Mouse (Mus musculus): ENCODE measurements around the gene Zbtb8os.

The Zbtb8os gene

DNA sequence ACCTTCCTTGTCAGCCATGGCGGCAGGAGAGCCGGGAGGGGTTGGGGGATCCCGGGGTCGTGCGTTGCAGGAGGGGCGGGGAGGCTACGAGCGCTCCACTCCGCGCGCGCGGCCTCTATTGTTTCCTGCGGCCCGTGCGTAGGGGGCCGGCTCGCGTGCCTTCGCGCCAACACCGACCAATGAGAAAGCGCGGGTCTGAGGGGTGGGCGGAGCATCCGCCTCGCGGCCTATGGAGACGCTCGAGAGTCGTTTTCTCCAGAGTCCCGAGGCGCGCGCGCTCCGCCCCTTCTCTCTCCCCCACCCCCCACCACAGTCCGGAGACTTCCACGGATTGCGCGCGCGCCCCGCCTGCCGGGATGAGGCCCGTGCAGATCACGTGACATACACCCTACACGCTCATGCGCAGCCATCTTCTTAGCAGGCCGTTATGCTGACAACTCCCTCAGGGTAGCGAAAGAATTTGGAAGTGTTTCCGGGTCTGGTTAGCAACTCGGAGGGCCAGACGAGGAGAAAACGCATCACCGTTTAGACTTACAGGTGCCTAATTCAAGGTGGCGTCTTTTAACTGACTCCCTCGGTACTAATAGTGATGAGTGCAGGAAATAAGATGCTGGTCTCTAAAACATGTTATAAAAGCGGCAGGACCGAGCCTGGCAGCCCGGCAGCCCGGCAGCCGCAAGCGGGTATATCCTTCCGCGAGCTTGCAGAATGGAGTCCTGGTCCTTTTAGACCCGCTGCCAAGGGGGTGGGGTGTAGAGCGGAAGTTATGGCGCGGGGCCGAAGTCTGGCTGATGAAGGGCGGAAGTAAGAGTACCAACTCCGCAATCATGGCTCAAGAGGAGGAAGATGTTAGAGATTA lies at the start of gene Zbtb8os, which contains the start of gene Rbbp4:
Zbtb8os (plus strand) TSS at position 480 of the 859 bp plus-strand sequence.
Rbbp4 (minus strand) TSS at position 155 of the 859 bp plus-strand sequence.
- DNase-seq (ENCODE audit: low read depth), result peak; percentile 100

DNA sequence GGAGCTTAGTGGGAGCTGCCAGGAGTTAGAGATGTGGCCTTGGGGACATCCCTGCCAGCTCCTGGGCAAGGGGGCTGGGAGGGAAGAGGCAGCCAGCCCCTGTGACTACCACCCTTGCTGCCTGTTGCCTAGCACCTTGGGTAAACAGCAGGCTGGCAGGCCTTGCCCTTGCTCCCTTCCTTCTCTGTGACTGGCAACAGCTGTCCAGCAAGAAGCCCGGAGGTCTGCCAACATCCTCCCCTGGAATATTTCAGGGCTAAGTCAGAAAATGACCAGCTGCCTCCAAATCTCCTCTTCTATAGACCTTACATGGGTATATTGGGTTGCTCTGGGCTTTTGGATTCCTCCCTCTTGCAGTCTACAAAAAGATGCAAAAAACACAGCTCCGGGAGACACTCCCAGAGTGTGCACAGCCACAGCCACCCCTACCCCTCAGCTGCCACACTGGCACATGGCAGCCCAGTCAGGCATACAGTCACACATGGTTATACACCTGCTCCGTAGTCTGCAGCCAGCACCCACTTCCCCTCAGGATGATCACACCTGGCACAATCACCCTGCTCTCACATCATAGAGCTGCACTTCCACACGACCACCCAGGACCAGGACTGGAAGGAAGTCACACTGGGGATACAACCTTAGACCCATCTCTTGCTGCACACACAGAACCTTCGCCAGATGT lies 49.4 kb upstream of the Zbtb8os start:
- peak; percentile 77 for DNase-seq (ENCODE audit: low read depth)

DNA sequence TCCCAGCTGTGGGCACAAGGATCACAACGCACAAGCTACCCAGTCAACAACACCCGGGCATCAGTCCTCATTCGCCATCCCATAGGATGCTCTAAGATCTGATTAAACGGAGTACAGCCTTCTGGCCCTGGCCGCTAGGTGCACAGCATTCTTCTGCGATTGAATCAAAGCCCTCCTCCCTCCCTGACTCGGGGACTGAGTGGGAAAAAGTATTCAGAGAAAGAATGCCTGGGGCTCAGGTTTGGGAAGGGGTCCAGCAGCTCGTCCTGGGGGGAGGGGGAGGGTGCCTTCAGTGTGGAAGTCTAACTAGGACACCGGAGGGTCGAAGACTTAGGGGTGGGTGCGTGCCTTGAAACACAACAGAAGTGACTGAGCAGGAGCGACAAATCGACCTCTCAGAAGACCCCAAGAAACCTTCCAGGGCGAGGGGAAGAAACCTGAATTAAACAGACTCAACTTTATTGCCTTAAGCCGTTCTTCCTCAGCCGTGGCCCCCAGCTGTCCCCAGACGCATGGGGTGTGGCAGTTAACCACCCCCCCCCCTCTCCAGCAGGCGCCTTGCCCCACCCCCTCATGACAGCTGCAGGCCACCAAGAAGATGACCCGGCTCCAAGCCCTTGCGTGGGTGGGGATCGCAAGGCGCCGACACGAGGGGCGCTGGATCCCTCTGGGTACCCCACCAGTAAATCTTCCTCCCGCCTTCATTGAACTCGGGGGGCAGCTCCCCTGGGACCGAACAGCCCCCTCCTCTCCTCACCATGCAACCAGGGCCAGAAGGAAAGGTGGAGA lies 48.6 kb upstream of the Zbtb8os start:
- DNase-seq (ENCODE audit: low read depth), result peak; percentile 78

DNA sequence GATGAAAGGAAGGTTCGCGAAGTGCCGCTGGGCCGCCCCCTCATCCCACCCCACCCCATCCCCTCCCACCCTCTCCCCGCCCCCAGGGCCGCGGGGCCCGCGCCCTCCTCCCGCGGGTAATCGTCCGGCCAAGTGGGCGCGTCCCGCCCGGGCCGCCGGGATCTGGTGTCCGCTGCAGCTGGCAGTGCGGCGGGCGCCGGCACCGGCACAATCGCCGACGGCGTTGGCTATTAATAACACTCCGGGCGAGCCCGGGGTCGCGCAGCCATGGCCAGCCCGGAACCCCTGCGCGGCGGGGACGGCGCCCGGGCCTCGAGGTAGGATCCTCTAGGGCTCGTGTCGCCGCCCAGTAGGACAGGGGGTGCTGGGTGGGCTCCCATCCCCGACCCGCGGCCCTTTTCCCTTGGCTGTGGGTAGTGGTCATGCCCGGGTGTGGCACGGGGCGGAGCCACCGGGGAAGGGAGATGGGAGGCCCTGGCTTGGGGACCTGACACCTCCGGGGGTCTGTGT lies 48.0 kb upstream of the Zbtb8os start, which contains the start of gene Sync:
Sync (plus strand) TSS at position 146 of the 510 bp plus-strand sequence.
- DNase-seq (ENCODE audit: low read depth), result peak; percentile 38

DNA sequence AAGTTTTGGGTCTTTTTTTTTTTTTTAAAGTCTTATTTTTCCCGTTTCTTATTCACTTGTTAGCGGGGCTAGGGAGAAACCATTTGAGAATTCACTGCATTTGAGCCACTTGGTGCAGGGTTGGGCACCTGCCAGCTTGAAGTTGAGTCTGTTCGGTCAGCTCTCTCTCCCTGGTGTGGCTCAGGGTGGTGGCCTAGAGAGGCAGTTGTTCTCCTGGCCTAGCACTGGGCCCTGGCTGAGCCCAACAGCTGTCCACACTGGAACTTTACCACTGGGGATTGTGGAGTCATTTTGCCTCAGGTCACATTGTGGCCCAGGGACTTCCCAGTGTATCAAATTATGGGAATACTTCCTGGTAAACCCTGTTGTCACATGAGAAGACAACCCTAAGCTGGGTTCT lies 47.4 kb upstream of the Zbtb8os start:
- peak; percentile 57 for DNase-seq (ENCODE audit: low read depth)

DNA sequence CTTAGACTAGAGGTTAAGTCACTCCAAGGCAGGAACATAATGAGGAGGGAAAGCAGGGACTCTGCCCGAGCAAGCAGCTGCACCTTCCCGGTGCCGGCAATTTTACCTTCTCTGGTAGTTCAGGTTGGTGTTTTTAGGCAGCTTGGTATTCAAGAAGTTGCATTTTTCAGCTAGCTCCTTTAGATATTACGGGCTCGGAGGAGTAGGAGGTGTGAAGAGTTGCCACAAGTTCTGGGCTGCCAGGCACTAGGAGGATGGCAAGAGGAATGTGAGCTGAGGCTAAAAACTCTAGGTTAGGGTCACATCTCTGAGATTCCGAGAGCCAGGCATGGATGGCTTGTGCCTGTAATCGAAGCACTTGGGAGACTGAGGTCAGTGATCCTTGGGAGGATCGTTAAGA lies 45.8 kb upstream of the Zbtb8os start:
- DNase-seq (ENCODE audit: low read depth), result no peak

DNA sequence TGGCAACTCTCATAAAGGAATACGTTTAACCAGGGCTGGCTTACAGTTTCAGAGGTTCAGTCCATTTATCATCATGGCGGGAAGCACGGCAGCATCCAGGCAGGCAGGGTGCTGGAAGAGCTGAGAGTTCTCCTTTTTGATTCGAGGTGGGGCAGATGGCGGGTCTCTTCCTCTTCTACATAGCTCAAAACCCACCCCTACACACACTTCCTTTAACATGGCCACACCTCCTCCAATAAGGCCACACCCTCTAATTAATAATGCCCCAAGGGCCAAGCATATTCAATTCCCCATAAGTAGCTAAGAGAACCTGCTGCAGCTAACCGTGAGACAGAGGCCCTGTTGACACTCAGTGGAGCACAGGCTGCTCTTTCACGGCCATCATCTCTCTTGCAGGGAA lies 42.7 kb upstream of the Zbtb8os start:
- DNase-seq (ENCODE audit: low read depth), result no peak

DNA sequence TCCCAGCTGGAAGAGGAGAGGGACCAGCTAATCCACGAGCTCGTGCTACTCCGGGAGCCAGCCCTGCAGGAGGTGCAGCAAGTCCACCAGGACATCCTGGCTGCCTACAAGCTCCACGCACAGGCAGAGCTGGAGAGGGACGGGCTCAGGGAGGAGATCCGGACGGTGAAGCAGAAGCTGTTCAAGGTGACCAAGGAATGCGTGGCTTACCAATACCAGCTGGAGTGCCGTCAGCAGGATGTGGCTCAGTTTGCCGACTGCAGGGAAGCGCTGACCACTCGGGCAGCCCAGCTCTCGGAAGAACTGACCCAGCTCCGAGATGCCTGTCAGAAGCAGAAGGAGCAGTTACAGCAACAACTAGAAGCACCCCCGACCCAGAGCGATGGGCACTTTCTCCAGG lies 41.8 kb upstream of the Zbtb8os start:
- no peak for DNase-seq (ENCODE audit: low read depth)

DNA sequence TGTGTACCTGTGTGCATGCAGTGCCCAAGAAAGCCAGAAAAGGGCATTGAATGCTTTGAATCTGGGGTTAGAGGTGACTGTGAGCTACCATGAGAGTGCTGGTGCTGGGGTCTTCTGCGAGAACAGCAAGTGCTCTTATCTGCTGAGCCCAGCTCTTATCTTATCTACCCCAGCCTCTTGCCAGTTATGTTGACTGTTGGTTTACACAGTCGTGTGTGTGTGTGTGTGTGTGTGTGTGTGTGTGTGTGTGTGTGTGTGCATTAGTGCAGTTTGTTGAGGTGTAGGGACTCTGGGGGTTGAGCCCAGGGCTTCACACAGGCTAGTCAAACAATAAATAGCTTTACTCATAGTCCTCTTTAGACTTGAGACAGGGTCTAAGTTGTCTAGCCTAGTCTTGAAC lies 40.3 kb upstream of the Zbtb8os start:
- DNase-seq (ENCODE audit: low read depth), result no peak

DNA sequence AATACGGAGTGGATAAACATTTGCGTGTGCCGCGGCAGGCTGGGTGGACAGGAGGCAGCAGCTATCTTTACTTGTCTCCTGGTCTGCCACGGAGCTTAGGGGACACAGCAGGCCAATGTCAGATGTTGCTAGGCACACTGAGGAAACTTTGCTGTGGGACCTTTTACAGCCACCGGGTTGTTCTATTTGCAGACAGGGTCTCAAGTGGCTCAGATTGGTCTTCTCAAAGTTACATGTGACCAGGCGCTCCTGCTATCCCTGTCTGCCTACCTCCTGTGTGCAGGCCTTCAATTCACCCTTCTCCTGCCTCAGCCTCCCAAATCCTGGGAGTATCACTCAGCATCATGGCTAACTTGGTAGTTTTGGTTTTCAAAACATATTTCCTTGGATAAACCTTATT lies 39.4 kb upstream of the Zbtb8os start:
- no peak for DNase-seq (ENCODE audit: low read depth)

DNA sequence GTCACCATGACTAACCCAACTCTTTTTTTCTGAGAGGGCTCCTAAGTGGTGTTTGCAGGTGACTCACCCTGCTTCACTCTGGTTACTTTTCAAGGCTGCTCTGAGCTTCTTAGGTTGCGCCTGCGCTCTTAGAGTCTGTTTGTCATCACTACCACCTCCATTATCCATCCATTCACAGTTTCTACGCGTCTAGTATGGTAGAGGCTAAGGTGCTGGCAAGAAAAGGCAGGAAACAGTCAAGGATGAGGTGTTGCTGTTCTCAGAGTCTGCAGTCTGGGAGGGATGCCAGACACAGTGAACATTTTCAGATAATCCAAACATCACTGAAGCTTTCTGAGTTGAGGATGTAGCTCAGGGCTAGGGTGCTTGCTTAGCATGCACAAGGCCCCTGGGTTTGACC lies 37.8 kb upstream of the Zbtb8os start:
- peak; percentile 58 for DNase-seq (ENCODE audit: low read depth)

DNA sequence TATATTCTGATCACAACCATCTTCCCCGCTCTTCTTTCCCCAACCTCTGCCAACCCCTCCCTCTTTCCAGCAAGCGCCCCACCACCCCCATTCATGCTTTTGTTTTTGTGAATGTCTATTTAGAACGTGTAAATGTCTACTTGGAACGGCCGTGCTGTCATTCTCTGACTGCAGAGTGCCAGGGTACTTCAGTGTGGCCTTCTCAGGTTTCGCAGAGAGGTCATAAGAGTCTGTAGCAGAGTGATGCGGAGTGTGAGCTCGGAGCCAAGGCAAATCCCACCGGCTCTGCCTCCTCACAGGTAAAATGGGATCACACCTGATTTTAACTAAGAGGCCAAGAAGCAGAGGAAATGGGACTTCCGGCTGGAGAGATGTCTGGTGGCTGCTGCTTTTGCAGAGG lies 36.4 kb upstream of the Zbtb8os start:
- no peak for DNase-seq (ENCODE audit: low read depth)

DNA sequence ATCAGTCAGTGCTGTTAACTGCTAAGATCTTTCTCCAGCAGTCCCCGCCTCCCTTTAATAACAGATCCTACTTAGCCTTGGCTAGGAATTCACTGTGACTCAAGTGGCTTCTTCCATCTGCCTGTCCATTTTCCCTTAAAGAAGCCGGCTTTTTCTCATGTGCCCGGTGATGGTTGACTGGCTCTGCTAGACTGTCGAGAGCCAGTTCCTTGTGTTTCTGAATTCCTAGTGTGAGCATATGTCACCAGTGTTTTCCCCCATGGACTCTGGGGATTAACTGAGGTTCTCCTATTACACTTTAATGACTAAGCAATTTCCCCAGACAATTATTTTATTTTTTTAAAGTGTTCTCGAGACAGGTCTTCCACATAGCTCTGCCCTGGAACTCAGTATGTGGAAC lies 32.1 kb upstream of the Zbtb8os start:
- peak; percentile 70 for DNase-seq (ENCODE audit: low read depth)

DNA sequence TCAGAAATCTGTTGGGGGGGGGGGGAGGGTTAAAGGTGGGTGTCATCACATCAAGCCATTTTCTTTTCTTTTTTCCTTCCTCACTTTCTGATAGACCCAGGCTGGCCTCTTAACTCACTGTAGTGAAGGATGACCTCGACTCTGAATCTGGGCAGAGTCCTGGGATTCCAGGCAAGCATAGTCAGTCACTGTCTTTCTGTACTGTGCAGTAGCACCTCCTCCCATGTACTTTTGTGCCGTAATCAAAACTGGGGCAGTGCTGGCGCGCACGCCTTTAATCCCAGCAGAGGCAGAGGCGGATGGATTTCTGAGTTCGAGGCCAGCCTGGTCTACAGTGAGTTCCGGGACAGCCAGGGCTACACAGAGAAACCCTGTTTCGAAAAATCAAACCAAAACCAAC lies 31.7 kb upstream of the Zbtb8os start:
- peak; percentile 32 for DNase-seq (ENCODE audit: low read depth)

DNA sequence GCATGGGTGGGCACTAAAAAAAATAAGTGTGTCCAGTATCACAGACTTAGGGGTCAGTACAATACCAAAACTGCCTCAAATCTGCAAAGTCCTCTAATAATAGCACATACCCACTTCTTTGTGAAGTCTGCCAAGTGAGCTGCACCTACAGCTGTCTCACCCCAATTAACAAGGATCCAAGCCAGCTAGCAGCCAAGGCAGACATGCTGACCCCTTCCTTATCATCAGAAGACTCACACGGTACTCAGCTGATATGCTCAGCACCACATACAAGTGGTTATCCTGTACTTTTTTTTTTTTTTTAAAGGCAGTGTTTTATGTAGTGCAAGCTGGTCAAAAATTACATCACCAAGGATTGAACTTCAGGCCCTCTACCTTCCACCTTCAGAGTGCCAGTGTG lies 31.2 kb upstream of the Zbtb8os start:
- no peak for DNase-seq (ENCODE audit: low read depth)

DNA sequence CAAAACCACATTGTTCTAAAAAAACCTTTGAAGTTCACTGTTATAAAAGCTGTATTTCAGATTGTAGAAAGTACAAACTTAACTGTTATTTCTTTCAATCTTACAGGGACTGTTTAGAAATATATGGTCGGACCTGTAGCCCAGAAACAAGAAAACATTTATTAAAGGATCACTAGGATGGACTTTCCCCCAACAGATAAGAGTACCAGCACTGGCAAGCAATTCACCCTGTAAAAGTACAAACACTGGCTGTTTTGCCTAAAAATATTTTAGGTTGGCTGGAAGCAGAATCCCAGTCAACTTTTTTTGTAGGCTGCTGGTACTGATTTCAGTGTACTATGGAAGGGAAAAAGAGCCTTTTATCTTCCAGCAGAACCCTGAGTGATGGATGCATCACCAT lies 27.6 kb upstream of the Zbtb8os start:
- no peak for DNase-seq (ENCODE audit: low read depth)

DNA sequence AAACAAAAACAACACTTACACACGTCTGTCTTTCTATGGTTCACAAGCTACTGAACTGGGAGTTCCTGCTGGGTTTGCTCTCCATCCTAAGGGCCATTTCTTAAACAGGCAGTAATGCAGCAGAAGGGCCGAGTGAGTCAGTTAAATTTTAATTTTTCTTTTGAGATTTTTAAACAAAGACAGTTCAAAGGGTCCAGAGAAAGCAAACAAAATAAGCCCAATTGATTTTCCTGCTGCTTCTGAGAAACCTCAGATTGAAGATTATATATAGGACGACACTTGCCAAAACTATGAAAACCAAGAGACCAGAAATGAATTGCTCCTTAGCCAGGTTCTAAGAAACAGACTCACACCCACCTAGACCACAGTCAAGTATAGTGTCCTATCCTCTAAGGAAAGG lies 21.6 kb upstream of the Zbtb8os start:
- DNase-seq (ENCODE audit: low read depth), result no peak

DNA sequence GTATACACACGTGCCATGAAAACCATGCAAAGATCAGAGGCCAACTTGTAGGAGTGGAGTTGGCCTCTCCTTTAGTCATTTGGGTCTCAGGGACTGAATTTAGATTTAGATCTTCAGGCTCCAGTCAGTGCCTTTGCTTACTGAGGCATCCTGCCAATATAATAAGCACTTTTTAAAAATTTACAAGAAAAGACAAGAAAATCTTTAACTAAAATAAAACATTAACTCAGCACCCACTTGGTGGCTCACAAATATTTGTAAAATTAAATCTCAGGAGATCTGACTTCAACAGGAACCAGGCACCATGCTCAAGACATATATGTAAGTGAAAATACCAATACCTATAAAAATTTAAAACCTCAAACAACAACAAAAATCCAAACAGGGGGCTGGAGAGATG lies 14.6 kb upstream of the Zbtb8os start:
- DNase-seq (ENCODE audit: low read depth), result no peak

DNA sequence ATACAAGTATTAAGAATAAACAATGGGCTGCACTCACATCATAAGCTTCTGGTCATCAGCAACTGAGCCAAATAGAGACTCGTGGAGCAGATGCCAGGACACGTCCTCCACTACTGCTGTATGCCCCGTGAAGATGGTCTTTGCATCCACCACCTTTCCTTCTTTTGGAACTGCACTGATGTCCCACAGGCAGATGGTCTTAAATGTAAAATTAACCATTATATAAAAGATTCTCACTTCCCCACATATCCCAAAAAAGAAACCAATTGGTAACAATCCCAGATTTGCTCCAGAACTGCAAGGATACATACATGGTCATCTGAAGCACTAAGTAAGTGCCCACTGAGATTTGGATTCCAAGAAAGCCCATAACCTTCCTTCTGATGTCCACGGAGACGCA lies 13.5 kb upstream of the Zbtb8os start:
- DNase-seq (ENCODE audit: low read depth), result no peak

DNA sequence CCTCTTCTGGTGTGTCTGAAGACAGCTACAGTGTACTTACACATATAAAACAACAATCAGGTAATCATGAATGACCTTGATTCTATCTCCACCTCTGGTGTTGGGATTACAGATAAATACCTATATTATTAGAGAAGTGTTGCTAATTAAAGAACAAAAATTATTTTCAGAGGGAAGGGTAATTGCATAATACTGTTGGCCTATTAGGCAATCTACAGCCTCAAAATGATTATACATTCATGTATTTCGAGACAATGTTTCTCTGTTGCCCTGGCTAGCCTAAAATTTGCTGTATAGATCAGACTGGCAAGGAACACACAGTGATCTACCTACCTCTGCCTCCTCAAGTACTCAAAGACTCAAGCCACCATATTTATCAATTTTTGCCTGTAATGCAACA lies 12.0 kb upstream of the Zbtb8os start:
- no peak for DNase-seq (ENCODE audit: low read depth)

DNA sequence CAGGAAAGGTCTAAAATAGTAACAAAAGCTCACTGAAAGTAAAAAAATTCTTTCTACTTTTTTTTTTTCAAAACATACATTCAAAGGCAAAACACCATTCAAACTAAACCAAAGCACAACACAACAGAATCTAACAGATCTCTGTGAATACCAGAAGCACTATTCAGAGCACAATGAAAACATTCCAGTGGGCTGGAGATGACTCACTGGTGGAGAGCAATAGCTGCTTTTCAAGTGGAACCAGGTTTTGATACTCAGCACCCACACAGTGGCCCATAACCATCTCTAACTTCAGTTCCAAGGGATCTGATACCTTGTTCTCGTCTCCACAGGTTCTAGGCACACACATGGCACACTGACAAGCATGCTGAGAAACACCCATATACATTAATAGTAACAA lies 10.7 kb upstream of the Zbtb8os start:
- peak; percentile 81 for DNase-seq (ENCODE audit: low read depth)

DNA sequence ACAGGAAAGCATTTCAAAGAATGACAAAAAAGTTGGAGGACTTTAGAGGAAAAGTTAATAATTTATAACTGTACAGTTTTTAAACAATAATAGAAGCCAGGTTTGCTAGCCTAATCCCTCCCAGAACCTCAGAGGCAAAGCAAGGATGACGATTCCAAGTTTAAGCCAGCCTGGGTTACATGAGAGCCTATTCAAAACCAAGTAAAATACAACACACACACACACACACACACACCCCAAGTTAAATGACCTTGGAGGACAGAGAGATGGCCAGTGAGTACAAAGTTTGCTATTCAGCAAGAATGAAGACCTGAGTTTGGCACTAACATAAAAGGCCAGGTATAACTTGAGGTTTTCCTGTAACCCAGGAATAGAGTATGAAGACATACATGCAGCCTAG lies 9.3 kb upstream of the Zbtb8os start:
- DNase-seq (ENCODE audit: low read depth), result no peak

Measured in NIH3T3 (cell line).